Mouse (Mus musculus): ENCODE data around the gene Phxr2. TPM values are rescaled to one million over a fixed set of nuclear protein-coding genes. Genes with fewer than 3 reads are reported as not detected.
"Not testable (repeated sequence)": the region's sequence is repeated elsewhere in the genome, so short reads cannot be mapped to it uniquely, and the experiment has no call there.

The Phxr2 gene
- total and polyA plus RNA-seq, 3 experiments: not detected

DNA sequence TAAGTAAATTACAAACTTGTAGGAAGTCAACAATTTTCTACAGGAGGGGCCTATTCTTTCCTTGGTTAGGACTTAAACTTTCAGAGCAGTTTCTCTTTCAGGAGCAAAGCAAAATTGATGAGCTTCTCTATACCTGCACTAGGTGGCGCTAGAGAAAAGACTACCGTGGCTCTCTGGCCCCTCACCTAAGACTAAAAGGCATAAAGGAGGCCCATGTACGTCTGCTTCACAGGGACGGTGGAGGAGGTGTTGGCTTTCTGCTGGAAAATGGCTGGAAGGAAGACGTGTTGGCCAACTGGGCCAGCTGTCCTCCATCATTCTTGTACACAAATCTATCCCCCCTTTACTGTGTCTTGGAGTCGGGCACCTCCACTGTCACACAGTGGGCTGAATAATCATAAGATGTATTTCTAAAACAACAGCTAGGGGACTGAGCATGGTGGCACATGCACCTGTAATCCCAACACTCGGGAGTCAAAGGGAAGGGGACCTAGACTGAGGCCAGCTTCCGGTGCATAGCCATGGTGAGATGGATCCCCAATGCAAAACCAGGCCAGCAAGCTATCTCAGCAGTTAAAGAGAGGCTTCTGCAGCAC, 36.0 kb upstream of the Phxr2 start:
- H3K4me2 ChIP-seq (ENCODE audit: insufficient read depth, low read depth, poor library complexity, severe bottlenecking): no peak overlapping the region
- no peak overlapping the region for H3K4me3 ChIP-seq (replicated peaks in 1 of 3; ENCODE audit: low read depth in 2 of 3, low read length in 2 of 3, poor library complexity in 1 of 3)
- in situ Hi-C loops (cut with MboI; ENCODE audit: low pct_ligation_motif_present, low pct_unique_long_range_greater_than_20kb, low sequenced_read_pairs): no loop called here
- peak; percentile 51 for DNase-seq (ENCODE audit: extremely low read depth)
- H3K27me3 ChIP-seq (replicated peaks): no peaks in the 10 kb centered on the region
- H3K9ac ChIP-seq (ENCODE audit: insufficient read depth, low read depth): no peak overlapping the region
- H3K36me3 ChIP-seq (replicated peaks in 1 of 2; ENCODE audit: control insufficient read depth in 1 of 2, insufficient read depth in 1 of 2, low read length in 1 of 2): peaks cover 5 to 40% of the 10 kb centered on the region in 2 experiments
- H3K79me2 ChIP-seq (replicated peaks; ENCODE audit: control insufficient read depth, extremely low read depth, insufficient read depth, poor library complexity, severe bottlenecking): no peaks in the 10 kb centered on the region
- H3K27ac ChIP-seq (ENCODE audit: insufficient read depth, low read depth): no peak overlapping the region
- peaks cover 0 to 7% of the 10 kb centered on the region in 2 experiments; a peak in 2 of 4 replicates for H3K4me1 ChIP-seq (ENCODE audit: control insufficient read depth in 1 of 2, insufficient read depth in 2 of 2)
- dilution Hi-C loops (cut with MboI; ENCODE audit: extremely low pct_ligation_motif_present, extremely low pct_unique_long_range_greater_than_20kb, low sequenced_read_pairs): no loop called here
- TF ChIP-seq ZMIZ1 (IDR thresholded peaks at IDR 0.05; ENCODE audit: low read depth, low read length) (no peak), SIN3A (IDR thresholded peaks at IDR 0.05; ENCODE audit: low read length) (no peak), ZKSCAN1 (IDR thresholded peaks at IDR 0.05; ENCODE audit: borderline replicate concordance, low read depth, low read length) (no peak), KAT2A (IDR thresholded peaks at IDR 0.05; ENCODE audit: insufficient replicate concordance, low read length) (no peak), IRF4 (IDR thresholded peaks at IDR 0.05; ENCODE audit: low read depth, low read length) (no peak), NELFE (IDR thresholded peaks at IDR 0.05; ENCODE audit: low read depth, low read length) (no peak), RAD21 (IDR thresholded peaks at IDR 0.05; ENCODE audit: low read depth, low read length) (peak; percentile 71), CHD2 (IDR thresholded peaks at IDR 0.05; ENCODE audit: low read length) (no peak), CTCF (conservative IDR thresholded peaks at IDR 0.05 in 1 of 2, IDR thresholded peaks at IDR 0.05 in 1 of 2; ENCODE audit: low read depth in 2 of 2, low read length in 2 of 2) (peak; percentile 46 to 84; a peak in 3 of 4 replicates), USF2 (conservative IDR thresholded peaks at IDR 0.05; ENCODE audit: low read depth, low read length) (no peak), SMC3 (IDR thresholded peaks at IDR 0.05; ENCODE audit: low read depth, low read length) (peak; percentile 70), UBTF (IDR thresholded peaks at IDR 0.05; ENCODE audit: low read depth, low read length) (no peak), POLR2AphosphoS2 (IDR thresholded peaks at IDR 0.05; ENCODE audit: low read depth, low read length) (no peak), PAX5 (IDR thresholded peaks at IDR 0.05; ENCODE audit: low read length) (no peak), ETS1 (conservative IDR thresholded peaks at IDR 0.05; ENCODE audit: low read depth, low read length) (no peak), MAFK (IDR thresholded peaks at IDR 0.05; ENCODE audit: insufficient replicate concordance, low read length) (no peak), TCF12 (IDR thresholded peaks at IDR 0.05; ENCODE audit: low read depth, low read length) (no peak), GABPA (IDR thresholded peaks at IDR 0.05; ENCODE audit: insufficient replicate concordance, low read depth, low read length) (no peak), ZNF384 (IDR thresholded peaks at IDR 0.05; ENCODE audit: low read depth, low read length) (no peak)
- H3K9me3 ChIP-seq (replicated peaks; ENCODE audit: low read length): no peaks in the 10 kb centered on the region

DNA sequence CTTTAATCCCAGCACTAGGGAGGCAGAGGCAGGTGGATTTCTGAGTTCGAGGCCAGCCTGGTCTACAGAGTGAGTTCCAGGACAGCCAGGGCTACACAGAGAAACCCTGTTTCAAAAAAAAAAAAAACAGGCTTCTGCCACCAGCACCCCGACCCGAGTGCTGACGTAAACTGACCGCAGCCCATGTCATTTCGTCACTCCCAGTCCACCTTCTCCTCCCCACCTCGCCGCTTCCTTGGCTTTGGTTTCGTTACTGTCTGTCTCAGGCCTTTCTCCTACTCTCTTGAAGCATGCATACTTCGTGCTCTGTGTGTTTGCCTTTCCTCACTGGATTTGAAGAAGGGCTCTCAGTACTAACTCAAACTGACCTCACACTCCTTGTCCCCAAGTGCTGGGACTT, 31.6 kb upstream of the Phxr2 start:
- H3K9me3 ChIP-seq (replicated peaks; ENCODE audit: low read length); H3K4me2 ChIP-seq (ENCODE audit: insufficient read depth, low read depth, poor library complexity, severe bottlenecking); H3K27me3 ChIP-seq (replicated peaks); DNase-seq (ENCODE audit: extremely low read depth); H3K4me3 ChIP-seq (replicated peaks in 1 of 3; ENCODE audit: low read depth in 2 of 3, low read length in 2 of 3, poor library complexity in 1 of 3); H3K4me1 ChIP-seq (ENCODE audit: control insufficient read depth in 1 of 2, insufficient read depth in 2 of 2); dilution Hi-C loops (cut with MboI; ENCODE audit: extremely low pct_ligation_motif_present, extremely low pct_unique_long_range_greater_than_20kb, low sequenced_read_pairs); H3K79me2 ChIP-seq (replicated peaks; ENCODE audit: control insufficient read depth, extremely low read depth, insufficient read depth, poor library complexity, severe bottlenecking); H3K27ac ChIP-seq (ENCODE audit: insufficient read depth, low read depth); H3K9ac ChIP-seq (ENCODE audit: insufficient read depth, low read depth); in situ Hi-C loops (cut with MboI; ENCODE audit: low pct_ligation_motif_present, low pct_unique_long_range_greater_than_20kb, low sequenced_read_pairs): not testable (repeated sequence)
- peaks cover 10 to 52% of the 10 kb centered on the region in 2 experiments for H3K36me3 ChIP-seq (replicated peaks in 1 of 2; ENCODE audit: control insufficient read depth in 1 of 2, insufficient read depth in 1 of 2, low read length in 1 of 2)

Data from CH12.LX (cell line).